22 mouse cellular contexts compared by ENCODE assay signal in the genomic region with DNA sequence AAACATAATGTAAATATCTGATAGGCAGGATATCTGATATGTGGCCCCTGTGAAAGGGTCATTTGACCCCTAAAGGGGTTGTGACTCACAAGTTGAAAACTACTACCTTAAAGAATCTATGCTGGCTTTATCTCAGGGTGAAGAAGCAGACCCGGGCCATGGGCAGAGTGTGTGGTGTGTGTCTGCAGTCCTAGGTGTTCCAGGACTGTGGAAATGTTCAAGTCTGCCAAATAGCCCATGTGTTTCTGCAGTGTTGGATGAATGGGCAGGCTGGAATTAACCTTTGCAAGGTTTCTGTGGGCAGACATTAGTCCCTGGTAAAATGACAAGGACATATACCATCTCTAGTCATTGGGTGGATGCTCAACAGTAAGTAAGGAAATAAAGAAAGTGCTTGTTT.
DNase-seq lines count a peak whose midpoint lies in the region; ATAC-seq and TF ChIP-seq lines count a peak whose summit lies in the region.
"Had no signal": no experiment of that assay in that cellular context is flagged by ENCODE, and none has a peak within 500 bp of the region (broad histone marks: within the 10 kb centered on the region; RNA-seq: fewer than 3 reads in every experiment).

No protein-coding gene starts in this region.

- no peaks in the 10 kb centered on the region for H3K27me3 ChIP-seq in heart, embryonic 16.5 days (ENCODE audit: control insufficient read depth, insufficient read depth, low read length)
- H3K27me3 ChIP-seq in heart, embryonic 11.5 days (ENCODE audit: control insufficient read depth, insufficient read depth, low read length): peaks cover 2% of the 10 kb centered on the region; the same call in 1 of the 2 replicates
- H3K27me3 ChIP-seq in heart, postnatal 0 days (ENCODE audit: control insufficient read depth, insufficient read depth, low read length): no peaks in the 10 kb centered on the region
- H3K27me3 ChIP-seq in heart, embryonic 12.5 days (replicated peaks): peaks cover 4% of the 10 kb centered on the region; the same call in 1 of the 2 replicates
- H3K27me3 ChIP-seq: CH12.LX, Patski had no signal

- intact Hi-C loops in heart, postnatal 10 days (cut with DNase I): no loop called here
- intact Hi-C loops in heart, postnatal 36 days (cut with DNase I): no loop called here

- peak; percentile 78 for TF ChIP-seq EP300 in heart, postnatal 0 days (IDR thresholded peaks at IDR 0.05; ENCODE audit: low read depth)

- 43% methylated on average over 1 of the region's 1 CpGs for WGBS in heart, embryonic 16.5 days
- 53% methylated on average over 1 of the region's 1 CpGs for WGBS in heart, embryonic 11.5 days (ENCODE audit: insufficient replicate concordance)
- 29% methylated on average over 1 of the region's 1 CpGs for WGBS in heart, postnatal 0 days
- WGBS in heart, embryonic 12.5 days: 35% methylated on average over 1 of the region's 1 CpGs

- peak; percentile 46; the same call in 1 of the 2 replicates for ATAC-seq in heart, embryonic 16.5 days (replicated peaks; ENCODE audit: extremely low read depth, insufficient read depth, low FRiP score)
- no peak for ATAC-seq in heart, embryonic 11.5 days (replicated peaks; ENCODE audit: insufficient number of reproducible peaks, low FRiP score, low TSS enrichment)
- peak; percentile 82 for ATAC-seq in heart, postnatal 0 days (ENCODE audit: insufficient read depth, low read depth)
- ATAC-seq in heart, embryonic 12.5 days (ENCODE audit: insufficient number of reproducible peaks, low FRiP score): no peak
- ATAC-seq: activated CD4-positive, CD25-positive, alpha-beta regulatory T cell, adult 4 months; CD4-positive, CD25-positive, alpha-beta regulatory T cell, adult 4 months; Patski had no signal

- no peaks in the 10 kb centered on the region for H3K36me3 ChIP-seq in heart, embryonic 16.5 days (ENCODE audit: control insufficient read depth, insufficient read depth)
- no peaks in the 10 kb centered on the region for H3K36me3 ChIP-seq in heart, embryonic 11.5 days (ENCODE audit: control insufficient read depth, insufficient read depth, low read length)
- H3K36me3 ChIP-seq in heart, postnatal 0 days (replicated peaks; ENCODE audit: control insufficient read depth, insufficient read depth, low read length): no peaks in the 10 kb centered on the region
- H3K36me3 ChIP-seq in heart, embryonic 12.5 days: no peaks in the 10 kb centered on the region
- H3K36me3 ChIP-seq: G1E had no signal

- no peak overlapping the region for H3K4me3 ChIP-seq in heart, embryonic 16.5 days (ENCODE audit: low read length)
- H3K4me3 ChIP-seq in heart, embryonic 11.5 days (ENCODE audit: low read depth, low read length): no peak overlapping the region
- H3K4me3 ChIP-seq in heart, postnatal 0 days (ENCODE audit: low read depth, low read length): no peak overlapping the region
- no peak overlapping the region for H3K4me3 ChIP-seq in heart, embryonic 12.5 days

- H3K9me3 ChIP-seq in heart, embryonic 16.5 days (replicated peaks; ENCODE audit: control insufficient read depth, low read length): no peaks in the 10 kb centered on the region
- H3K9me3 ChIP-seq in heart, embryonic 11.5 days (replicated peaks; ENCODE audit: control insufficient read depth, low read length): no peaks in the 10 kb centered on the region
- no peaks in the 10 kb centered on the region for H3K9me3 ChIP-seq in heart, postnatal 0 days (replicated peaks; ENCODE audit: control insufficient read depth, low read length)
- no peaks in the 10 kb centered on the region for H3K9me3 ChIP-seq in heart, embryonic 12.5 days (replicated peaks)

- no peak overlapping the region for H3K4me2 ChIP-seq in heart, embryonic 16.5 days (ENCODE audit: low read depth, low read length)
- no peak overlapping the region for H3K4me2 ChIP-seq in heart, embryonic 11.5 days
- no peak overlapping the region for H3K4me2 ChIP-seq in heart, postnatal 0 days (ENCODE audit: low read depth, low read length)
- H3K4me2 ChIP-seq in heart, embryonic 12.5 days: no peak overlapping the region

- peaks cover 39% of the 10 kb centered on the region for H3K4me1 ChIP-seq in heart, embryonic 16.5 days (ENCODE audit: control insufficient read depth, insufficient read depth, low read length)
- peaks cover 17% of the 10 kb centered on the region for H3K4me1 ChIP-seq in heart, embryonic 11.5 days (ENCODE audit: control insufficient read depth, insufficient read depth, low read length)
- H3K4me1 ChIP-seq in heart, postnatal 0 days (ENCODE audit: control insufficient read depth, insufficient read depth): peaks cover 42% of the 10 kb centered on the region
- H3K4me1 ChIP-seq in heart, embryonic 12.5 days (replicated peaks): peaks cover 40% of the 10 kb centered on the region

- peak overlapping the region; percentile 5; the same call in 1 of the 2 replicates for H3K27ac ChIP-seq in heart, embryonic 16.5 days (ENCODE audit: low read length)
- H3K27ac ChIP-seq in heart, embryonic 11.5 days (ENCODE audit: low read depth, low read length): no peak overlapping the region
- H3K27ac ChIP-seq in heart, postnatal 0 days (ENCODE audit: low read depth): peak overlapping the region; percentile 41
- no peak overlapping the region for H3K27ac ChIP-seq in heart, embryonic 12.5 days (ENCODE audit: poor library complexity, severe bottlenecking)

- peak; percentile 42 for DNase-seq in heart, postnatal 0 days (ENCODE audit: low spot score)
- DNase-seq in heart, postnatal 10 days: peak; percentile 40 to 53
- no peak for DNase-seq in heart, adult 18-20 months
- peak; percentile 32 for DNase-seq in heart, postnatal 4 days
- no peak for DNase-seq in heart, postnatal 36 days
- DNase-seq: adrenal gland, adult 2 months; adrenal gland, adult 8-10 months; adrenal gland, postnatal 10 days; adrenal gland, postnatal 14 days; adrenal gland, postnatal 25 days; adrenal gland, postnatal 36 days; B cell, adult 2 months; cerebellum, adult 11 months; cerebellum, adult 11-12 months had no signal

- H3K9ac ChIP-seq in heart, embryonic 16.5 days (ENCODE audit: low read length): no peak overlapping the region
- no peak overlapping the region for H3K9ac ChIP-seq in heart, embryonic 11.5 days (ENCODE audit: low read depth, low read length)
- no peak overlapping the region for H3K9ac ChIP-seq in heart, postnatal 0 days (replicated peaks; ENCODE audit: low read depth, low read length)
- H3K9ac ChIP-seq in heart, embryonic 12.5 days: no peak overlapping the region

- TF ChIP-seq CTCF in heart, postnatal 0 days (IDR thresholded peaks at IDR 0.05; ENCODE audit: low read depth): no peak

Comparison
In these comparisons a context has a peak if more than half of its experiments do, and no peak if none do; other contexts are left out.
1. ATAC-seq: peak in heart, embryonic 16.5 days (single experiment) and heart, postnatal 0 days (single experiment); none in heart, embryonic 11.5 days (single experiment) and heart, embryonic 12.5 days (single experiment).
2. H3K27ac ChIP-seq: peak in heart, embryonic 16.5 days (single experiment) and heart, postnatal 0 days (single experiment); none in heart, embryonic 11.5 days (single experiment) and heart, embryonic 12.5 days (single experiment).
3. DNase-seq: peak in heart, postnatal 0 days (single experiment), heart, postnatal 10 days (2 of 2) and heart, postnatal 4 days (single experiment); none in heart, adult 18-20 months (0 of 2) and heart, postnatal 36 days (0 of 2).